Mouse (Mus musculus) neural tube, embryonic 11.5 days (tissue): ENCODE data around the gene Bcl2l11. TPM values are rescaled to one million over a fixed set of nuclear protein-coding genes. Genes with fewer than 3 reads are reported as not detected.

Source experiments
- ATAC-seq: fragments of 200-750 bp; cut with Nextera tagmentation; 2 replicates; pipeline ENCODE4 v1.8.0; 2017; ENCODE audit warnings: moderate number of reproducible peaks, mild to moderate bottlenecking, moderate TSS enrichment, moderate library complexity; ENCODE audit not compliant: insufficient read depth, low FRiP score, low TSS enrichment
- DNase-seq: peaks from one replicate; pipeline ENCODE4 v3.0.0-alpha.2; 2015; ENCODE audit warnings: low spot score
- H3K27ac ChIP-seq: fragments of 300-500 bp; sonication (generic); 2 replicates; pipeline ENCODE4 v1.5.1; 2014; ENCODE audit warnings: low read depth, mild to moderate bottlenecking, low read length
- H3K27me3 ChIP-seq: fragments of 300-500 bp; sonication (generic); 2 replicates; pipeline ENCODE4 v1.6.1; 2014; ENCODE audit warnings: mild to moderate bottlenecking, low read length, mixed read lengths; ENCODE audit not compliant: control insufficient read depth, insufficient read depth
- H3K36me3 ChIP-seq: fragments of 300-500 bp; sonication (generic); 2 replicates; pipeline ENCODE4 v1.6.1; 2014; ENCODE audit warnings: mild to moderate bottlenecking, low read length, moderate library complexity, mixed read lengths; ENCODE audit not compliant: control insufficient read depth, insufficient read depth
- H3K4me1 ChIP-seq: fragments of 300-500 bp; sonication (generic); 2 replicates; pipeline ENCODE4 v1.6.1; 2014; ENCODE audit warnings: low read length, mixed read lengths; ENCODE audit not compliant: control insufficient read depth, insufficient read depth
- H3K4me2 ChIP-seq: fragments of 300-500 bp; sonication (generic); 2 replicates; pipeline ENCODE4 v1.6.1; 2014; ENCODE audit warnings: low read depth, mild to moderate bottlenecking, moderate library complexity
- H3K4me3 ChIP-seq: fragments of 300-500 bp; sonication (generic); 2 replicates; pipeline ENCODE4 v1.5.1; 2014; ENCODE audit warnings: low read depth, low read length
- H3K9ac ChIP-seq: fragments of 300-500 bp; sonication (generic); 2 replicates; pipeline ENCODE4 v1.6.1; 2014; ENCODE audit warnings: mild to moderate bottlenecking, low read length
- H3K9me3 ChIP-seq: fragments of 300-500 bp; sonication (generic); 2 replicates; pipeline ENCODE4 v1.6.1; 2016; ENCODE audit warnings: low read length; ENCODE audit not compliant: control insufficient read depth
- WGBS: fragments of 180-500 bp; shearing (Covaris S2); extraction: QIAGEN DNeasy Blood & Tissue Kit; methylation state at CpG from one replicate; pipeline ENCODE4 v1.1.7; 2014; 5-methylcytosine and 5-hydroxymethylcytosine counted together
- polyA plus RNA-seq: library from polyadenylated mRNA; unstranded; fragments of >200 nt; fragmentation: Nextera tagmentation; extraction: Ambion mirVana; gene quantifications from 2 replicates; pipeline ENCODE4 v1.2.1, GENCODE M21; 2014

Bcl2l11 gene
- polyA plus RNA-seq, 1 experiment from 2014 or later = 19.5 TPM

GRCm38 (mm10) chr2:128139781-128140180 is 13.9 kb downstream of the Bcl2l11 start:
- H3K4me3 ChIP-seq = no peak overlapping the region
- H3K4me2 ChIP-seq = no peak overlapping the region
- ATAC-seq (no peak), DNase-seq (no peak)
- no peaks in the 10 kb centered on the region for H3K27me3 ChIP-seq
- no peaks in the 10 kb centered on the region for H3K4me1 ChIP-seq
- no peaks in the 10 kb centered on the region for H3K9me3 ChIP-seq
- no peak overlapping the region for H3K9ac ChIP-seq
- no peaks in the 10 kb centered on the region for H3K36me3 ChIP-seq
- WGBS = 81% methylated on average over 15 of the region's 15 CpGs
- no peak overlapping the region for H3K27ac ChIP-seq

GRCm38 (mm10) chr2:128140183-128140582 is 14.3 kb downstream of the Bcl2l11 start:
- Histone ChIP-seq H3K27me3 (no peaks in the 10 kb centered on the region), H3K9ac (no peak overlapping the region), H3K9me3 (no peaks in the 10 kb centered on the region), H3K4me3 (no peak overlapping the region), H3K27ac (no peak overlapping the region), H3K36me3 (no peaks in the 10 kb centered on the region), H3K4me2 (no peak overlapping the region), H3K4me1 (no peaks in the 10 kb centered on the region)
- DNase-seq (no peak), ATAC-seq (no peak)
- WGBS = 88% methylated on average over 3 of the region's 3 CpGs

- Histone ChIP-seq H3K4me2 (no peak overlapping the region), H3K27me3 (no peaks in the 10 kb centered on the region), H3K36me3 (peaks cover 2% of the 10 kb centered on the region; the same call in 1 of the 2 replicates), H3K4me1 (no peaks in the 10 kb centered on the region), H3K4me3 (no peak overlapping the region), H3K9me3 (no peaks in the 10 kb centered on the region), H3K27ac (no peak overlapping the region), H3K9ac (no peak overlapping the region)
- ATAC-seq (no peak), DNase-seq (no peak)
Measured at GRCm38 (mm10) chr2:128143992-128144391, 18.2 kb downstream of the Bcl2l11 start.

GRCm38 (mm10) chr2:128145433-128145832 is 19.6 kb downstream of the Bcl2l11 start:
- Histone ChIP-seq H3K4me1 (no peaks in the 10 kb centered on the region), H3K27me3 (no peaks in the 10 kb centered on the region), H3K36me3 (peaks cover 2% of the 10 kb centered on the region; the same call in 1 of the 2 replicates), H3K27ac (no peak overlapping the region), H3K9me3 (no peaks in the 10 kb centered on the region), H3K4me3 (no peak overlapping the region), H3K9ac (no peak overlapping the region), H3K4me2 (no peak overlapping the region)
- 77% methylated on average over 3 of the region's 3 CpGs for WGBS
- DNase-seq (no peak), ATAC-seq (no peak)

GRCm38 (mm10) chr2:128149596-128149995 is 23.8 kb downstream of the Bcl2l11 start:
- no peak for DNase-seq
- no peak overlapping the region for H3K4me2 ChIP-seq
- no peaks in the 10 kb centered on the region for H3K9me3 ChIP-seq
- no peaks in the 10 kb centered on the region for H3K4me1 ChIP-seq
- no peak overlapping the region for H3K27ac ChIP-seq
- 67% methylated on average over 5 of the region's 5 CpGs for WGBS
- no peaks in the 10 kb centered on the region for H3K27me3 ChIP-seq
- no peak overlapping the region for H3K4me3 ChIP-seq
- H3K36me3 ChIP-seq = peaks cover 4% of the 10 kb centered on the region; the same call in 1 of the 2 replicates
- H3K9ac ChIP-seq = no peak overlapping the region
- no peak for ATAC-seq

- H3K9ac ChIP-seq = no peak overlapping the region
- DNase-seq = no peak
- peaks cover 6% of the 10 kb centered on the region; the same call in 1 of the 2 replicates for H3K4me1 ChIP-seq
- ATAC-seq = no peak
- H3K27me3 ChIP-seq = no peaks in the 10 kb centered on the region
- WGBS = 89% methylated on average over 9 of the region's 9 CpGs
- no peak overlapping the region for H3K27ac ChIP-seq
- no peaks in the 10 kb centered on the region for H3K9me3 ChIP-seq
- peaks cover 4% of the 10 kb centered on the region; the same call in 1 of the 2 replicates for H3K36me3 ChIP-seq
- no peak overlapping the region for H3K4me2 ChIP-seq
- no peak overlapping the region for H3K4me3 ChIP-seq
Measured at GRCm38 (mm10) chr2:128152211-128152610, 26.4 kb downstream of the Bcl2l11 start.

- 86% methylated on average over 16 of the region's 16 CpGs for WGBS
- DNase-seq (no peak), ATAC-seq (no peak)
- Histone ChIP-seq H3K4me2 (no peak overlapping the region), H3K4me3 (no peak overlapping the region), H3K9ac (no peak overlapping the region), H3K4me1 (peaks cover 6% of the 10 kb centered on the region; the same call in 1 of the 2 replicates), H3K27me3 (no peaks in the 10 kb centered on the region), H3K27ac (no peak overlapping the region), H3K36me3 (0 out of 2 replicates have a peak, but pooled peaks cover 4% of the 10 kb centered on the region), H3K9me3 (no peaks in the 10 kb centered on the region)
Measured at GRCm38 (mm10) chr2:128152845-128153550, 27.2 kb downstream of the Bcl2l11 start.

GRCm38 (mm10) chr2:128153551-128153910 is 27.7 kb downstream of the Bcl2l11 start:
- Histone ChIP-seq H3K4me1 (peaks cover 6% of the 10 kb centered on the region; the same call in 1 of the 2 replicates), H3K36me3 (0 out of 2 replicates have a peak, but pooled peaks cover 2% of the 10 kb centered on the region), H3K9me3 (no peaks in the 10 kb centered on the region), H3K4me2 (no peak overlapping the region), H3K4me3 (no peak overlapping the region), H3K27ac (no peak overlapping the region), H3K27me3 (no peaks in the 10 kb centered on the region), H3K9ac (no peak overlapping the region)
- DNase-seq (no peak), ATAC-seq (no peak)
- 57% methylated on average over 11 of the region's 11 CpGs for WGBS

- Histone ChIP-seq H3K9me3 (no peaks in the 10 kb centered on the region), H3K27me3 (no peaks in the 10 kb centered on the region), H3K27ac (no peak overlapping the region), H3K4me1 (peaks cover 6% of the 10 kb centered on the region; the same call in 1 of the 2 replicates), H3K4me3 (no peak overlapping the region), H3K4me2 (no peak overlapping the region), H3K36me3 (0 out of 2 replicates have a peak, but pooled peaks cover 2% of the 10 kb centered on the region), H3K9ac (no peak overlapping the region)
- ATAC-seq (no peak), DNase-seq (no peak)
- 93% methylated on average over 13 of the region's 13 CpGs for WGBS
Measured at GRCm38 (mm10) chr2:128155412-128156066, 29.7 kb downstream of the Bcl2l11 start.
